Comparison of ENCODE assay signal across 12 mouse cellular contexts in genomic region chr7:123366806-123367205, GRCm38 (mm10). TPM values are rescaled to one million over a fixed set of nuclear protein-coding genes. Genes with fewer than 3 reads are reported as not detected.
A peak's percentile ranks its signal among the peaks of the same experiment; 100 is the strongest.
DNase-seq lines count a peak whose midpoint lies in the region; ATAC-seq and TF ChIP-seq lines count a peak whose summit lies in the region.
"Had no signal": no experiment of that assay in that cellular context is flagged by ENCODE, and none has a peak within 500 bp of the region (broad histone marks: within the 10 kb centered on the region; RNA-seq: fewer than 3 reads in every experiment).

No protein-coding gene starts in this region.

- H3K4me1 ChIP-seq in hindbrain, embryonic 13.5 days (replicated peaks): peaks cover 55% of the 10 kb centered on the region
- H3K4me1 ChIP-seq in hindbrain, embryonic 16.5 days (ENCODE audit: control insufficient read depth, insufficient read depth, low read depth, low read length): peaks cover 26% of the 10 kb centered on the region
- H3K4me1 ChIP-seq in midbrain, postnatal 0 days (ENCODE audit: insufficient read depth, low read length): no peaks in the 10 kb centered on the region; the same call in 1 of the 2 replicates
- peaks cover 21% of the 10 kb centered on the region for H3K4me1 ChIP-seq in midbrain, embryonic 16.5 days (ENCODE audit: control insufficient read depth, insufficient read depth, low read length)
- H3K4me1 ChIP-seq in intestine, embryonic 16.5 days (ENCODE audit: control insufficient read depth, insufficient read depth, low read length): peaks cover 30% of the 10 kb centered on the region
- H3K4me1 ChIP-seq in kidney, embryonic 15.5 days: peaks cover 50% of the 10 kb centered on the region

- no peak for ATAC-seq in hindbrain, embryonic 13.5 days (ENCODE audit: low FRiP score)
- no peak for ATAC-seq in hindbrain, embryonic 16.5 days
- no peak for ATAC-seq in midbrain, postnatal 0 days (ENCODE audit: low FRiP score)
- ATAC-seq in midbrain, embryonic 16.5 days: no peak
- ATAC-seq in intestine, embryonic 16.5 days: no peak
- no peak for ATAC-seq in kidney, embryonic 15.5 days (replicated peaks; ENCODE audit: low FRiP score)
- no peak for ATAC-seq in erythroid progenitor cell, adult 5-6 weeks (replicated peaks; ENCODE audit: low FRiP score, poor library complexity, severe bottlenecking)
- ATAC-seq: CD4-positive, CD25-positive, alpha-beta regulatory T cell, adult 4 months; Patski had no signal

- TF ChIP-seq CTCF in midbrain, postnatal 0 days (IDR thresholded peaks at IDR 0.05): no peak

- H3K27me3 ChIP-seq in hindbrain, embryonic 13.5 days: no peaks in the 10 kb centered on the region
- H3K27me3 ChIP-seq in hindbrain, embryonic 16.5 days (replicated peaks; ENCODE audit: control insufficient read depth, insufficient read depth, low read length): no peaks in the 10 kb centered on the region
- H3K27me3 ChIP-seq in midbrain, postnatal 0 days (ENCODE audit: insufficient read depth, low read length): no peaks in the 10 kb centered on the region
- no peaks in the 10 kb centered on the region for H3K27me3 ChIP-seq in midbrain, embryonic 16.5 days (ENCODE audit: control insufficient read depth, insufficient read depth, low read depth, low read length)
- H3K27me3 ChIP-seq in intestine, embryonic 16.5 days (replicated peaks; ENCODE audit: control insufficient read depth, insufficient read depth, low read length): no peaks in the 10 kb centered on the region
- H3K27me3 ChIP-seq in myocyte (ENCODE audit: control insufficient read depth, insufficient read depth, insufficient read length): no peaks in the 10 kb centered on the region
- no peaks in the 10 kb centered on the region for H3K27me3 ChIP-seq in kidney, embryonic 15.5 days
- H3K27me3 ChIP-seq: Patski had no signal

- peaks cover 71% of the 10 kb centered on the region for H3K79me2 ChIP-seq in myocyte (ENCODE audit: control insufficient read depth, insufficient read depth)

- H3K4me2 ChIP-seq in hindbrain, embryonic 13.5 days: peak overlapping the region; percentile 15; the same call in 1 of the 2 replicates
- no peak overlapping the region for H3K4me2 ChIP-seq in hindbrain, embryonic 16.5 days (ENCODE audit: low read length)
- H3K4me2 ChIP-seq in midbrain, postnatal 0 days (ENCODE audit: low read depth, low read length, poor library complexity, severe bottlenecking): 0 out of 2 replicates have a peak overlapping the region, but pooled peaks have one; percentile 12
- no peak overlapping the region for H3K4me2 ChIP-seq in midbrain, embryonic 16.5 days (ENCODE audit: low read length)
- H3K4me2 ChIP-seq in intestine, embryonic 16.5 days (ENCODE audit: low read depth, low read length): no peak overlapping the region
- H3K4me2 ChIP-seq in myocyte (ENCODE audit: low read depth): peak overlapping the region; percentile 99
- H3K4me2 ChIP-seq in kidney, embryonic 15.5 days: no peak overlapping the region

- no peaks in the 10 kb centered on the region for H3K9me3 ChIP-seq in hindbrain, embryonic 13.5 days
- no peaks in the 10 kb centered on the region for H3K9me3 ChIP-seq in hindbrain, embryonic 16.5 days (ENCODE audit: control insufficient read depth, low read length)
- H3K9me3 ChIP-seq in midbrain, postnatal 0 days (ENCODE audit: low read length): no peaks in the 10 kb centered on the region
- no peaks in the 10 kb centered on the region for H3K9me3 ChIP-seq in midbrain, embryonic 16.5 days (replicated peaks; ENCODE audit: control insufficient read depth, low read length, poor library complexity, severe bottlenecking)
- H3K9me3 ChIP-seq in intestine, embryonic 16.5 days (ENCODE audit: control insufficient read depth, low read length): no peaks in the 10 kb centered on the region
- H3K9me3 ChIP-seq in kidney, embryonic 15.5 days (replicated peaks): no peaks in the 10 kb centered on the region

- H3K36me3 ChIP-seq in hindbrain, embryonic 13.5 days: no peaks in the 10 kb centered on the region
- no peaks in the 10 kb centered on the region for H3K36me3 ChIP-seq in hindbrain, embryonic 16.5 days (ENCODE audit: control insufficient read depth, insufficient read depth, low read length)
- no peaks in the 10 kb centered on the region for H3K36me3 ChIP-seq in midbrain, postnatal 0 days (ENCODE audit: insufficient read depth, low read length)
- no peaks in the 10 kb centered on the region for H3K36me3 ChIP-seq in midbrain, embryonic 16.5 days (ENCODE audit: control insufficient read depth, insufficient read depth, low read length)
- H3K36me3 ChIP-seq in intestine, embryonic 16.5 days (ENCODE audit: control insufficient read depth, insufficient read depth, low read length): no peaks in the 10 kb centered on the region
- H3K36me3 ChIP-seq in myocyte (ENCODE audit: control insufficient read depth, insufficient read depth): peaks cover 2% of the 10 kb centered on the region
- no peaks in the 10 kb centered on the region for H3K36me3 ChIP-seq in kidney, embryonic 15.5 days

- DNase-seq in midbrain, postnatal 0 days (ENCODE audit: low spot score): no peak
- DNase-seq: heart, postnatal 4 days; kidney, postnatal 10 days had no signal

- H3K4me3 ChIP-seq in hindbrain, embryonic 13.5 days: no peak overlapping the region
- no peak overlapping the region for H3K4me3 ChIP-seq in hindbrain, embryonic 16.5 days (ENCODE audit: low read length)
- H3K4me3 ChIP-seq in midbrain, postnatal 0 days (ENCODE audit: low read depth, low read length): no peak overlapping the region
- H3K4me3 ChIP-seq in midbrain, embryonic 16.5 days (ENCODE audit: low read depth, low read length): no peak overlapping the region
- no peak overlapping the region for H3K4me3 ChIP-seq in intestine, embryonic 16.5 days (ENCODE audit: low read length)
- no peak overlapping the region for H3K4me3 ChIP-seq in myocyte
- H3K4me3 ChIP-seq in kidney, embryonic 15.5 days (replicated peaks): no peak overlapping the region

- 80% methylated on average over 8 of the region's 8 CpGs for WGBS in hindbrain, embryonic 13.5 days
- WGBS in hindbrain, embryonic 16.5 days: 82% methylated on average over 8 of the region's 8 CpGs
- WGBS in midbrain, postnatal 0 days: 80% methylated on average over 8 of the region's 8 CpGs
- 70% methylated on average over 8 of the region's 8 CpGs for WGBS in midbrain, embryonic 16.5 days
- WGBS in intestine, embryonic 16.5 days: 84% methylated on average over 8 of the region's 8 CpGs
- 75% methylated on average over 8 of the region's 8 CpGs for WGBS in kidney, embryonic 15.5 days

- peak overlapping the region; percentile 43 for H3K9ac ChIP-seq in hindbrain, embryonic 13.5 days
- no peak overlapping the region for H3K9ac ChIP-seq in hindbrain, embryonic 16.5 days (ENCODE audit: low read depth, low read length)
- H3K9ac ChIP-seq in midbrain, postnatal 0 days (replicated peaks; ENCODE audit: low read length, poor library complexity, severe bottlenecking): no peak overlapping the region
- no peak overlapping the region for H3K9ac ChIP-seq in midbrain, embryonic 16.5 days (ENCODE audit: low read depth, low read length)
- H3K9ac ChIP-seq in intestine, embryonic 16.5 days (ENCODE audit: low read depth, low read length): no peak overlapping the region
- no peak overlapping the region for H3K9ac ChIP-seq in kidney, embryonic 15.5 days

- no peak for TF ChIP-seq POLR2A in myocyte (IDR thresholded peaks at IDR 0.05; ENCODE audit: insufficient read length, low read depth)

- H3ac ChIP-seq in myocyte (ENCODE audit: control insufficient read depth, insufficient read length): no peak overlapping the region

- H3K27ac ChIP-seq in hindbrain, embryonic 13.5 days: 0 out of 2 replicates have a peak overlapping the region, but pooled peaks have one; percentile 23
- H3K27ac ChIP-seq in hindbrain, embryonic 16.5 days (ENCODE audit: low read depth, low read length): no peak overlapping the region
- H3K27ac ChIP-seq in midbrain, postnatal 0 days (ENCODE audit: low read depth, low read length): no peak overlapping the region
- H3K27ac ChIP-seq in midbrain, embryonic 16.5 days (ENCODE audit: low read length): no peak overlapping the region
- H3K27ac ChIP-seq in intestine, embryonic 16.5 days (ENCODE audit: low read length): peak overlapping the region; percentile 35; the same call in 1 of the 2 replicates
- no peak overlapping the region for H3K27ac ChIP-seq in kidney, embryonic 15.5 days

TF ChIP-seq in myocyte, 11 proteins besides CTCF, POLR2A, EP300 and RAD21 (continues in another document):
- no peak for TF ChIP-seq TCF12 (IDR thresholded peaks at IDR 0.05; ENCODE audit: insufficient read depth, poor library complexity, severe bottlenecking)
- TF ChIP-seq MAX (IDR thresholded peaks at IDR 0.05; ENCODE audit: low read depth): no peak
- TF ChIP-seq SRF (IDR thresholded peaks at IDR 0.05; ENCODE audit: control insufficient read depth, insufficient read length, low read depth): no peak

RNA-seq across cellular contexts. Expression of gene Lcmt1, which starts 2.8 kb away (rescaled TPM):
- 89.4 and 90.8 TPM in 2 replicates for polyA plus RNA-seq in hindbrain, embryonic 13.5 days (2015; fragmentation: Nextera tagmentation; extraction: Ambion mirVana)
- polyA plus RNA-seq in hindbrain, embryonic 16.5 days (2015; fragmentation: Nextera tagmentation; extraction: Ambion mirVana): 104 and 112 TPM in 2 replicates
- 62.8 and 74.8 TPM in 2 replicates for total RNA-seq in midbrain, postnatal 0 days (2014; rRNA removed)
- 114 and 115 TPM in 2 replicates for polyA plus RNA-seq in midbrain, postnatal 0 days (2015; fragmentation: Nextera tagmentation; extraction: Ambion mirVana)
- 110 and 117 TPM in 2 replicates for polyA plus RNA-seq in midbrain, embryonic 16.5 days (2015; fragmentation: Nextera tagmentation; extraction: Ambion mirVana)
- polyA plus RNA-seq in intestine, embryonic 16.5 days (2015; fragmentation: Nextera tagmentation; extraction: Ambion mirVana): 43.1 and 47.0 TPM in 2 replicates
- polyA plus RNA-seq in myocyte (2012; fragmentation: generic; extraction: Trizol): 28.4 TPM
- polyA plus RNA-seq in kidney, embryonic 15.5 days (2015; fragmentation: Nextera tagmentation; extraction: Ambion mirVana): 54.5 and 54.9 TPM in 2 replicates
- 16.8 and 24.9 TPM in 2 replicates for total RNA-seq in erythroid progenitor cell, adult 5-6 weeks (2015; ENCODE audit: low replicate concordance)
- 16.0 and 21.4 TPM in 2 replicates for total RNA-seq in erythroid progenitor cell, adult 5-6 weeks (2017; ENCODE audit: low replicate concordance)

RNA-seq across cellular contexts. Expression of gene Arhgap17, which starts 2.9 kb away (rescaled TPM):
- 13.0 and 13.3 TPM in 2 replicates for polyA plus RNA-seq in hindbrain, embryonic 13.5 days (2015; fragmentation: Nextera tagmentation; extraction: Ambion mirVana)
- 8.8 and 11.2 TPM in 2 replicates for polyA plus RNA-seq in hindbrain, embryonic 16.5 days (2015; fragmentation: Nextera tagmentation; extraction: Ambion mirVana)
- 4.8 and 12.1 TPM in 2 replicates for total RNA-seq in midbrain, postnatal 0 days (2014; rRNA removed)
- polyA plus RNA-seq in midbrain, postnatal 0 days (2015; fragmentation: Nextera tagmentation; extraction: Ambion mirVana): 5.3 and 6.3 TPM in 2 replicates
- polyA plus RNA-seq in midbrain, embryonic 16.5 days (2015; fragmentation: Nextera tagmentation; extraction: Ambion mirVana): 8.3 and 8.9 TPM in 2 replicates
- polyA plus RNA-seq in intestine, embryonic 16.5 days (2015; fragmentation: Nextera tagmentation; extraction: Ambion mirVana): 21.8 and 23.6 TPM in 2 replicates
- 18.0 TPM for polyA plus RNA-seq in myocyte (2012; fragmentation: generic; extraction: Trizol)
- polyA plus RNA-seq in kidney, embryonic 15.5 days (2015; fragmentation: Nextera tagmentation; extraction: Ambion mirVana): 23.7 and 25.2 TPM in 2 replicates
- total RNA-seq in erythroid progenitor cell, adult 5-6 weeks (2015; ENCODE audit: low replicate concordance): 32.8 and 34.0 TPM in 2 replicates
- total RNA-seq in erythroid progenitor cell, adult 5-6 weeks (2017; ENCODE audit: low replicate concordance): 11.4 and 15.7 TPM in 2 replicates

Comparison
In these comparisons a context has a peak if more than half of its experiments do, and no peak if none do; other contexts are left out.
1. H3K27ac ChIP-seq: peak in hindbrain, embryonic 13.5 days (single experiment) and intestine, embryonic 16.5 days (single experiment); none in hindbrain, embryonic 16.5 days (single experiment), midbrain, postnatal 0 days (single experiment), midbrain, embryonic 16.5 days (single experiment) and kidney, embryonic 15.5 days (single experiment).
2. H3K4me2 ChIP-seq: peak in hindbrain, embryonic 13.5 days (single experiment), midbrain, postnatal 0 days (single experiment) and myocyte (single experiment); none in hindbrain, embryonic 16.5 days (single experiment), midbrain, embryonic 16.5 days (single experiment), intestine, embryonic 16.5 days (single experiment) and kidney, embryonic 15.5 days (single experiment).